Mouse (Mus musculus) intestine, embryonic 15.5 days (tissue): ENCODE measurements around the gene Fkbp4. TPM values are rescaled to one million over a fixed set of nuclear protein-coding genes. Genes with fewer than 3 reads are reported as not detected.

Source experiments
- polyA plus RNA-seq: library from polyadenylated mRNA; unstranded; fragments of >200 nt; fragmentation: Nextera tagmentation; extraction: Ambion mirVana; gene quantifications from 2 replicates; pipeline ENCODE4 v1.2.1, GENCODE M21; 2015

The Fkbp4 gene
- polyA plus RNA-seq, 1 experiment from 2014 or later, result 518 TPM

Other genes with a start within 250 kb of the Fkbp4 start
- 2.2 and 2.5 TPM in 2 replicates for gene Tead4, start 137.9 kb downstream of the Fkbp4 start, polyA plus RNA-seq
- 10.4 and 11.9 TPM in 2 replicates for gene Tulp3, start 82.8 kb downstream of the Fkbp4 start, polyA plus RNA-seq
- gene Rhno1, start 75.8 kb downstream of the Fkbp4 start, polyA plus RNA-seq, result 97.9 and 107 TPM in 2 replicates
- gene Foxm1, start 75.7 kb downstream of the Fkbp4 start, polyA plus RNA-seq, result 25.7 and 26.3 TPM in 2 replicates
- 0.13 and 0.16 TPM in 2 replicates for gene Tex52, start 63.2 kb downstream of the Fkbp4 start, polyA plus RNA-seq
- gene Gm44596, start 63.2 kb downstream of the Fkbp4 start, polyA plus RNA-seq, result not detected in 2 replicates
- 4.9 TPM in 2 replicates for gene Nrip2, start 39.4 kb downstream of the Fkbp4 start, polyA plus RNA-seq
- gene Itfg2, start 13.7 kb downstream of the Fkbp4 start, polyA plus RNA-seq, result 24.4 and 24.8 TPM in 2 replicates
- gene Pzp, start 88.0 kb upstream of the Fkbp4 start, polyA plus RNA-seq, result 2.0 and 3.8 TPM in 2 replicates
- gene A2ml1, start 142.9 kb upstream of the Fkbp4 start, polyA plus RNA-seq, result 2.7 and 3.6 TPM in 2 replicates
- not detected in 2 replicates for gene Klrb1a, start 184.9 kb upstream of the Fkbp4 start, polyA plus RNA-seq
- 11.4 and 15.9 TPM in 2 replicates for gene Clec2h, start 223.7 kb upstream of the Fkbp4 start, polyA plus RNA-seq